Mouse (Mus musculus) heart, embryonic 14.5 days (tissue): ENCODE measurements around the gene Pdcd5. TPM values are rescaled to one million over a fixed set of nuclear protein-coding genes. Genes with fewer than 3 reads are reported as not detected.
A peak's percentile ranks its signal among the peaks of the same experiment; 100 is the strongest.

ENCODE experiments used
- ATAC-seq: fragments of 200-750 bp; cut with Nextera tagmentation; 2 replicates; pipeline ENCODE4 v1.8.0; 2017; ENCODE audit warnings: low read depth, moderate TSS enrichment; ENCODE audit not compliant: insufficient number of reproducible peaks, insufficient read depth, low FRiP score
- H3K27ac ChIP-seq, 2 experiments: fragments of 200-500 bp in 1 of 2; fragments of 300-500 bp in 1 of 2; sonication (generic) in 1 of 2; replicated peaks in 1 of 2; 2 replicates each; pipeline ENCODE4 v1.5.1; 2012 to 2014; ENCODE audit warnings: low read depth in 2 of 2, low read length in 2 of 2, control low read depth in 1 of 2, mild to moderate bottlenecking in 1 of 2, mixed read lengths in 1 of 2; ENCODE audit not compliant: control insufficient read depth in 1 of 2, insufficient read depth in 1 of 2
- H3K27me3 ChIP-seq: fragments of 300-500 bp; sonication (generic); 2 replicates; pipeline ENCODE4 v1.6.1; 2014; ENCODE audit warnings: mild to moderate bottlenecking, low read length, control low read depth; ENCODE audit not compliant: control insufficient read depth, insufficient read depth
- H3K36me3 ChIP-seq: fragments of 300-500 bp; sonication (generic); 2 replicates; pipeline ENCODE4 v1.6.1; 2014; ENCODE audit warnings: mild to moderate bottlenecking, control low read depth, low read length, mixed read lengths; ENCODE audit not compliant: control insufficient read depth, insufficient read depth
- H3K4me1 ChIP-seq, 2 experiments: fragments of 200-500 bp in 1 of 2; fragments of 300-500 bp in 1 of 2; sonication (generic) in 1 of 2; 2 replicates each; pipeline ENCODE4 v1.6.1; 2012 to 2014; ENCODE audit warnings: low read length in 2 of 2, control low read depth in 1 of 2, mixed read lengths in 1 of 2; ENCODE audit not compliant: control insufficient read depth in 2 of 2, insufficient read depth in 2 of 2
- H3K4me2 ChIP-seq: fragments of 300-500 bp; sonication (generic); 2 replicates; pipeline ENCODE4 v1.6.1; 2014; ENCODE audit warnings: mild to moderate bottlenecking, low read length
- H3K4me3 ChIP-seq, 2 experiments: fragments of 200-500 bp in 1 of 2; fragments of 300-500 bp in 1 of 2; sonication (generic) in 1 of 2; 2 replicates each; pipeline ENCODE4 v1.5.1; 2012 to 2014; ENCODE audit warnings: low read length in 2 of 2, mild to moderate bottlenecking in 2 of 2, control low read depth in 1 of 2, low read depth in 1 of 2, moderate library complexity in 1 of 2; ENCODE audit not compliant: control insufficient read depth in 1 of 2, insufficient read depth in 1 of 2
- H3K9ac ChIP-seq: fragments of 300-500 bp; sonication (generic); 2 replicates; pipeline ENCODE4 v1.6.1; 2014; ENCODE audit warnings: mild to moderate bottlenecking, low read length
- H3K9me3 ChIP-seq: fragments of 300-500 bp; sonication (generic); 2 replicates; pipeline ENCODE4 v1.6.1; 2016; ENCODE audit warnings: low read length, control low read depth; ENCODE audit not compliant: control insufficient read depth
- WGBS: fragments of 180-500 bp; shearing (Covaris S2); extraction: QIAGEN DNeasy Blood & Tissue Kit; methylation state at CpG from one replicate; pipeline ENCODE4 v1.1.7; 2014; 5-methylcytosine and 5-hydroxymethylcytosine counted together
- polyA plus RNA-seq: library from polyadenylated mRNA; unstranded; fragments of >200 nt; fragmentation: Nextera tagmentation; extraction: Ambion mirVana; gene quantifications from 2 replicates; pipeline ENCODE4 v1.2.1, GENCODE M21; 2014

Gene Pdcd5
- polyA plus RNA-seq, 1 experiment from 2014 or later, result 316 TPM

- Histone ChIP-seq H3K27ac (no peak overlapping the region), H3K4me3 (no peak overlapping the region), H3K9ac (no peak overlapping the region), H3K9me3 (no peaks in the 10 kb centered on the region), H3K4me2 (peak overlapping the region; percentile 70), H3K36me3 (peaks cover 5% of the 10 kb centered on the region), H3K27me3 (no peaks in the 10 kb centered on the region), H3K4me1 (peaks cover 5 to 14% of the 10 kb centered on the region in 2 experiments)
- ATAC-seq, result no peak
- 61% methylated on average over 11 of the region's 11 CpGs for WGBS
Observed at GRCm38 (mm10) chr7:35686216-35686615, 38.9 kb upstream of the Pdcd5 start.

- H3K9me3 ChIP-seq, result no peaks in the 10 kb centered on the region
- peaks cover 5 to 14% of the 10 kb centered on the region in 2 experiments for H3K4me1 ChIP-seq
- no peak overlapping the region for H3K27ac ChIP-seq
- H3K9ac ChIP-seq, result no peak overlapping the region
- no peak for ATAC-seq
- no peaks in the 10 kb centered on the region for H3K36me3 ChIP-seq
- no peaks in the 10 kb centered on the region for H3K27me3 ChIP-seq
- WGBS, result 85% methylated on average over 6 of the region's 6 CpGs
- no peak overlapping the region for H3K4me2 ChIP-seq
- no peak overlapping the region for H3K4me3 ChIP-seq
Observed at GRCm38 (mm10) chr7:35683409-35684122, 36.2 kb upstream of the Pdcd5 start.

GRCm38 (mm10) chr7:35681559-35681958, 34.2 kb upstream of the Pdcd5 start:
- 77% methylated on average over 3 of the region's 3 CpGs for WGBS

GRCm38 (mm10) chr7:35678976-35679375, 31.7 kb upstream of the Pdcd5 start:
- no peaks in the 10 kb centered on the region for H3K27me3 ChIP-seq
- 75% methylated on average over 4 of the region's 4 CpGs for WGBS
- H3K4me1 ChIP-seq, result no peaks in the 10 kb centered on the region
- no peak overlapping the region for H3K27ac ChIP-seq
- H3K4me3 ChIP-seq, result no peak overlapping the region
- H3K36me3 ChIP-seq, result no peaks in the 10 kb centered on the region
- ATAC-seq, result no peak
- peaks cover 3% of the 10 kb centered on the region; the same call in 1 of the 2 replicates for H3K9me3 ChIP-seq
- H3K9ac ChIP-seq, result no peak overlapping the region
- no peak overlapping the region for H3K4me2 ChIP-seq

More at GRCm38 (mm10) chr7:35681559-35681958, 34.2 kb upstream of the Pdcd5 start:
- Histone ChIP-seq H3K9me3 (peaks cover 3% of the 10 kb centered on the region; the same call in 1 of the 2 replicates), H3K27ac (no peak overlapping the region), H3K4me2 (no peak overlapping the region), H3K9ac (no peak overlapping the region), H3K27me3 (no peaks in the 10 kb centered on the region), H3K4me3 (no peak overlapping the region), H3K36me3 (no peaks in the 10 kb centered on the region), H3K4me1 (peaks cover 0 to 2% of the 10 kb centered on the region in 2 experiments; a peak in 1 of 4 replicates)
- ATAC-seq, result no peak

- Histone ChIP-seq H3K27ac (no peak overlapping the region), H3K9me3 (no peaks in the 10 kb centered on the region), H3K36me3 (no peaks in the 10 kb centered on the region), H3K4me2 (no peak overlapping the region), H3K9ac (no peak overlapping the region), H3K4me1 (no peaks in the 10 kb centered on the region), H3K27me3 (no peaks in the 10 kb centered on the region), H3K4me3 (no peak overlapping the region)
- no peak for ATAC-seq
- WGBS, result 64% methylated on average over 18 of the region's 18 CpGs
Observed at GRCm38 (mm10) chr7:35668066-35669041, 21.0 kb upstream of the Pdcd5 start.

- H3K4me3 ChIP-seq, result no peak overlapping the region
- H3K9me3 ChIP-seq, result peaks cover 4% of the 10 kb centered on the region; the same call in 1 of the 2 replicates
- H3K9ac ChIP-seq, result no peak overlapping the region
- no peak overlapping the region for H3K4me2 ChIP-seq
- no peaks in the 10 kb centered on the region for H3K27me3 ChIP-seq
- no peaks in the 10 kb centered on the region for H3K4me1 ChIP-seq
- H3K36me3 ChIP-seq, result no peaks in the 10 kb centered on the region
- WGBS, result 55% methylated on average over 16 of the region's 16 CpGs
- ATAC-seq, result no peak
- H3K27ac ChIP-seq, result no peak overlapping the region
Observed at GRCm38 (mm10) chr7:35663790-35664376, 16.6 kb upstream of the Pdcd5 start.

- Histone ChIP-seq H3K4me2 (no peak overlapping the region), H3K4me3 (no peak overlapping the region), H3K27me3 (no peaks in the 10 kb centered on the region), H3K9ac (no peak overlapping the region), H3K4me1 (no peaks in the 10 kb centered on the region), H3K27ac (no peak overlapping the region), H3K9me3 (peaks cover 4% of the 10 kb centered on the region; the same call in 1 of the 2 replicates), H3K36me3 (no peaks in the 10 kb centered on the region)
- ATAC-seq, result no peak
- 54% methylated on average over 3 of the region's 3 CpGs for WGBS
Observed at GRCm38 (mm10) chr7:35659173-35659572, 11.9 kb upstream of the Pdcd5 start.
